Mouse (Mus musculus) embryonic fibroblast, embryonic 13.5 days (primary cell): ENCODE data around the gene 4933427I04Rik. TPM values are rescaled to one million over a fixed set of nuclear protein-coding genes. Genes with fewer than 3 reads are reported as not detected.

Experiments
- H3K27ac ChIP-seq: 2 replicates; pipeline ENCODE4 v1.5.1; 2012; ENCODE audit warnings: low read length, control low read depth, inconsistent platforms; ENCODE audit not compliant: insufficient read depth
- H3K4me1 ChIP-seq: 2 replicates; pipeline ENCODE4 v1.6.1; 2011; ENCODE audit warnings: low read length; ENCODE audit not compliant: control insufficient read depth, insufficient read depth
- H3K4me3 ChIP-seq: 2 replicates; pipeline ENCODE4 v1.5.1; 2011; ENCODE audit warnings: mild to moderate bottlenecking, control low read depth, low read length; ENCODE audit not compliant: insufficient read depth
- CTCF ChIP-seq: IDR thresholded peaks from 2 replicates; pipeline ENCODE4 v1.5.1; 2011; ENCODE audit warnings: mild to moderate bottlenecking, control low read depth, low read length, moderate library complexity, borderline replicate concordance; ENCODE audit not compliant: insufficient read depth
- POLR2A ChIP-seq: IDR thresholded peaks from 2 replicates; pipeline ENCODE4 v1.6.1; 2011; ENCODE audit warnings: low read depth, mild to moderate bottlenecking, control low read depth, low read length, moderate library complexity
- polyA plus RNA-seq: library from polyadenylated mRNA; stranded (reverse); fragments of >200 nt; gene quantifications from 2 replicates; pipeline ENCODE4 v1.2.4, GENCODE M21; 2011; ENCODE audit warnings: low read depth; ENCODE audit not compliant: missing spikeins, insufficient read length

The 4933427I04Rik gene
- not detected in 2 replicates for polyA plus RNA-seq

GRCm38 (mm10) chr4:123859379-123859778 lies at the start of gene 4933427I04Rik:
4933427I04Rik (plus strand) TSS chr4:123859679.
- Histone ChIP-seq H3K4me1 (no peaks in the 10 kb centered on the region), H3K4me3 (no peak within 1 kb of the TSS), H3K27ac (no peak within 1 kb of the TSS)
- TF ChIP-seq POLR2A (no peak), CTCF (no peak)

DNA sequence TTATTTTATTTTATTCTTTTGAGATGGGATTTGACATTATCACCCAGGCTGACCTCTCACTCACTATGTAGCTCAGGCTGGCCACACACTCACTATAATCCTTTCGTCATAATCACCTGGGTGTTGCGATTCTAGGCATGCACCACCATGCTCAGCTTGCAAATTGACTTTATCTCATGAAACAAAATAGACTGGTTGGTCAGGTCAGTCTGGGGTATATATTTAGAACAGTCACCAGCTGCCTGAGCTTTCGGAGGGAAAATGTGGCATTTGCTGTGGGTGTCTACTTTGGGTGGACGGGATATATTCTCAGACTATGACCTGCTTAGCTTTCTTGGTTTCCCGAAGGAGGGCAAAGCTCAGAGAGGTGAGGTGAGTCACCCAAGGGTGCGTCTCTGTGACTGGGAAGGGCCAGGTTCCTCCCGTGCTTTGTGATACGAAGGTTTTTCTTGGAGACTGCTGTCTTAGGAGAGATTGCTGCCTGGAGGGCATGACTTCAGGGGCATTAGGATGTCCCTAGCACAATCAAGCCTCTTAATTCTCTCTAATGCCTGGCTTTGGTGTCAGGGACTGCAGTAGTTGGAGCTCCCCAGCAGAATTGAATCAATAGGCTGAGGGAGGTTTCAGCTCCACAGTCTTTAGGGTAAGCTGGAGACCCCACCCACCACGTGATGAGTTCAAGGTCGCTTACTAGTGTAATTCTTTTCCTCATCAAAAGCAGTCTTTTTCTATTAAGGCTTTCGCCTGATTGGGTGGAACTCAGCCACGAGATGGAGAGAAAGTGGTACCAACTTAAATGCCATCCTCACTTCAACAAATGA lies 48.8 kb upstream of the 4933427I04Rik start:
- Histone ChIP-seq H3K4me1 (peaks cover 5% of the 10 kb centered on the region), H3K27ac (no peak overlapping the region), H3K4me3 (no peak overlapping the region)
- no peak for TF ChIP-seq POLR2A
- TF ChIP-seq CTCF, result no peak

GRCm38 (mm10) chr4:123812525-123812924 lies 47.0 kb upstream of the 4933427I04Rik start:
- no peak overlapping the region for H3K27ac ChIP-seq
- H3K4me3 ChIP-seq, result no peak overlapping the region
- no peak for TF ChIP-seq CTCF
- TF ChIP-seq POLR2A, result no peak
- peaks cover 5% of the 10 kb centered on the region for H3K4me1 ChIP-seq

DNA sequence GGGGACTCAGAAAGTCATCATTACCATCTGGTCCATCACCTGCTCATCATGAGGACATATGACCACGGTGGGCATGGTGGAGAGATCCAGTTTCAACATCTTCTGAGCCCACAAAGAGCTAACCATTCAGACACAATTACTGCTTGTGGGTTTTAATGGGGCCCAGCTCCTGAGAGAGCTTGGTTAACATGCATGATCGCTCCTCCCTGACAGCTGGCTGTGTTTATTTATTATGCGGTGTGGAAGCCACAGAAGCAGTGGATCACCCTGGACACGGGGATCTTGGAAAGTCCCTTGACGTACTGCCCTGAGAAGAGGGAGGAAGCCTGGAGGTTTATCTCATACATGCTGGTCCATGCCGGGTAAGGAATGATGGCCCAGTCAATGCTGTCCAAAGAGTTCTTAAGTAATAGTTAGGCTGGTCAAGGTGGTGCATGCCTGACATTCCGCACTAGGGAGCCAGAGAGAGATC lies 45.4 kb upstream of the 4933427I04Rik start:
- H3K27ac ChIP-seq, result no peak overlapping the region
- TF ChIP-seq POLR2A (no peak), CTCF (no peak)

GRCm38 (mm10) chr4:123819093-123819610 lies 40.3 kb upstream of the 4933427I04Rik start:
- TF ChIP-seq POLR2A, result no peak
- TF ChIP-seq CTCF, result 0 out of 2 replicates have a peak, but pooled peaks have one; percentile 14
- H3K4me1 ChIP-seq, result peaks cover 4% of the 10 kb centered on the region
- H3K27ac ChIP-seq, result no peak overlapping the region
- H3K4me3 ChIP-seq, result no peak overlapping the region

More for the DNA sequence above, 45.4 kb upstream of the 4933427I04Rik start:
- peaks cover 5% of the 10 kb centered on the region for H3K4me1 ChIP-seq
- no peak overlapping the region for H3K4me3 ChIP-seq

DNA sequence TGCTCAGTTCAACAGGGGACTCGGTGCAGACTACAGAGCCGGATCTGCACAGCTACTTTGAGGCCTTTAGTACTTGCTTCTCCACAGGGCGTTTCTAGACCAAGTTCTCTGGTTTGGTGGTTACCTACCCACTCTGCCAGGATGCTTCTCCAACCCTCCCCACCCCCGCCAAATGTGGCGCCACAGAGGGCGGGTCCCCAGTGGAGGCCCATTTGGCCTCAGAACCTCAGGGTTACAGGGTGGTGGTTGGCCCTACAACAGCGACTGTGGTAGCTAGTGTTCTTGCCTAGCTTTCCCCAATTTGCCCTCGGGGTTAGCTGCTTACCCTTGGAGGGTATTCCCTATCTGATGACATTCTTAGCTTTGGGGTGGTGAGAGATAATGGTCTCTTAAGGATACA lies 17.4 kb upstream of the 4933427I04Rik start:
- Histone ChIP-seq H3K27ac (no peak overlapping the region), H3K4me3 (no peak overlapping the region), H3K4me1 (no peaks in the 10 kb centered on the region)
- TF ChIP-seq CTCF, result no peak
- no peak for TF ChIP-seq POLR2A

GRCm38 (mm10) chr4:123856888-123857287 lies 2.6 kb upstream of the 4933427I04Rik start:
- TF ChIP-seq CTCF, result no peak
- no peak for TF ChIP-seq POLR2A
- H3K4me3 ChIP-seq, result no peak overlapping the region
- H3K4me1 ChIP-seq, result no peaks in the 10 kb centered on the region
- H3K27ac ChIP-seq, result no peak overlapping the region

GRCm38 (mm10) chr4:123858090-123858489 lies 1.4 kb upstream of the 4933427I04Rik start:
- Histone ChIP-seq H3K27ac (no peak overlapping the region), H3K4me3 (no peak overlapping the region), H3K4me1 (no peaks in the 10 kb centered on the region)
- TF ChIP-seq POLR2A, result no peak
- no peak for TF ChIP-seq CTCF

- TF ChIP-seq POLR2A (no peak), CTCF (no peak)
- no peaks in the 10 kb centered on the region for H3K4me1 ChIP-seq
- H3K4me3 ChIP-seq, result no peak overlapping the region
- H3K27ac ChIP-seq, result no peak overlapping the region
Measured at GRCm38 (mm10) chr4:123859803-123860202, 324 bp downstream of the 4933427I04Rik start.

DNA sequence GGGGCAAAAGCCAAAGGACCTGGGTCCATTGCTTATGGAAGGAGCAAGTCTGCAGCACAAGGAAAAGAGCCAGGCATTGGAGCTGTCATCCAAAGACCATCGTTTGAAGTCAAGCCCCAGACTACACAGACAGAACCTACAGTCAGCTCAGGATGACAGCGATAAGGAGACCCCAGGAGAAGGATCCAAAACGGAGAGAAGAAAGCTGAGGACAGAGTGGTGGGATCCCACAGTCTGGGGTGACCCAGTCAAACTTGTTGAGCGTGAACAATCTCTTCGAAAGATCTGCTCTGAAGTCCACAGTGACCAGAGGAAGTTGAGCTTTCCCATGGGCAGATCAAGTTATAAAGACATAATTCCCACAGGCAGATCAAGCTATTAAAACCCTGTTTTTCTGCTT lies 1.1 kb downstream of the 4933427I04Rik start:
- no peak for TF ChIP-seq CTCF
- TF ChIP-seq POLR2A, result no peak
- Histone ChIP-seq H3K4me1 (no peaks in the 10 kb centered on the region), H3K4me3 (no peak overlapping the region), H3K27ac (no peak overlapping the region)
